Mouse (Mus musculus): Measurements from ENCODE around the gene Hivep1. TPM values are rescaled to one million over a fixed set of nuclear protein-coding genes. Genes with fewer than 3 reads are reported as not detected.

Gene Hivep1
- total RNA-seq, 1 experiment = 8.1 TPM

DNA sequence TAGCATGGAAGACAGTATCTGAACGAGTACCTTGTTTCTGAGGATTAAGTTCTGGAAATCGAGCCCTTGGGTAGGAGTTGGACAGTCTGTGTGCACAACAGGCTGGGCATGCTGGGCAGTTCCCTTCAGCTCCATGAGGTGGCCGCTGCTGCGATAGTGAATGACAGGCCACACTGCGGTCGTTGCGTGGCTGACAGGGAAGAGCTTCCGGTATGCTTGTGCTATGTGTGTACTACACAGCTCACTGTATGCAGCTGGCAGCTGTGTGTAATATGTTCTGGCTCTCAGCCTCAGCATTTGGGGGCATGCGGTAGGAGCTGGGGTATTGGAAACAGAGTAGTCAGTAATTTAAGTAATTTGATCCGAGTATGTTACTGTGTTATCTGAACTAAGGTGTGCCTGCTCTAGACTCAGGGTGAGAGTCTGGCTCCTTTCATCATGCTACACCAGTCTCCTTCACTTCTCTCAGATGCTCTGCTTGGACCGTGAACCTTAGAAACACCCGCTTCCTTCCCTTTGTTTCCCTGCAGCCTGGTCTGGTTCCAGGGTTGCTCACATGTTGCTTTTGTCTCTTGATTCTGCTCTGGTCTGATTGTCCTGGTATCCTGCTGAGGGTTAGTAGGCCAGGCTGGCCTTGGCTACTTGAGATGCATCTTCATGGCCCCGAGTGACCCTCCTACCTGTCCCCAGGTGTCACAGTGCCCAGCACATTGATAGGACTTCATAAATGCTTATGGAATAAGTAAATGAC lies 49.8 kb downstream of the Hivep1 start:
- H3K4me1 ChIP-seq (ENCODE audit: control insufficient read depth in 2 of 2, insufficient read depth in 2 of 2, low read length in 2 of 2, poor library complexity in 1 of 2) = peaks cover 0 to 5% of the 10 kb centered on the region in 2 experiments; a peak in 1 of 4 replicates
- no peaks in the 10 kb centered on the region for H3K9me3 ChIP-seq (ENCODE audit: control insufficient read depth, insufficient read depth, low read depth, low read length)
- H3K36me3 ChIP-seq (ENCODE audit: control insufficient read depth, insufficient read depth, low read length, poor library complexity, severe bottlenecking) = no peaks in the 10 kb centered on the region
- no peak overlapping the region for H3K4me3 ChIP-seq (ENCODE audit: insufficient read depth in 1 of 2, low read depth in 1 of 2, low read length in 2 of 2, poor library complexity in 1 of 2, severe bottlenecking in 1 of 2)
- H3K9ac ChIP-seq (ENCODE audit: insufficient read depth, low read depth, low read length, poor library complexity, severe bottlenecking) = no peak overlapping the region
- in situ Hi-C loops (cut with MboI; ENCODE audit: low sequenced_read_pairs in 2 of 2, unreplicated experiment in 2 of 2) = no loop called here
- TF ChIP-seq ZNF384 (IDR thresholded peaks at IDR 0.05; ENCODE audit: low read depth, low read length) (no peak), HCFC1 (IDR thresholded peaks at IDR 0.05; ENCODE audit: borderline replicate concordance, insufficient read depth, low read length) (no peak), CHD2 (IDR thresholded peaks at IDR 0.05; ENCODE audit: low read depth, low read length) (no peak), ZC3H11A (IDR thresholded peaks at IDR 0.05; ENCODE audit: borderline replicate concordance, low read depth, low read length) (no peak), MAFK (IDR thresholded peaks at IDR 0.05; ENCODE audit: insufficient read depth, low read depth, low read length) (no peak)
- DNase-seq (ENCODE audit: low read depth, low spot score) = no peak
- no peak overlapping the region for H3K27ac ChIP-seq (ENCODE audit: insufficient read depth, low read depth, low read length, poor library complexity, severe bottlenecking)

DNA sequence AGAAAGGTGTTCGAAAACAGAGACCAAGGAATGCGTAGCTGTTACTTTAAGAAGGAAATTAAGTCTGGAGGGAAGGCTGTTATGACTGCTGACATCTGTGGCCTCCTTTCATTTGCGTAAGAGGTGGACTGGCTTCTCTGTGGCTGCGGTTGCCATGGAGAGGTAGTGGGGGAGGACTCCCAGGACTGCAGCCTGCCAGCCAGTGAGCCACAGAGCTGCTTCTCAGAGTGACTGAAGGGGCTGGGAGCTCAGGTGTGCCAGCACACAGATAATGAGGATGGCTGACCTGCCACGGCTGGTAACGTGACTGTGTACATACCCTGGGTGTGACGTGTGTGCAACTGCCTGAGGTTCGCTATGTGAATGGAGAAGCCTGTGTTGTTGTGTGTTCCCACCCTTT lies 51.2 kb downstream of the Hivep1 start:
- peak; percentile 2 for DNase-seq (ENCODE audit: low read depth, low spot score)
- TF ChIP-seq CHD2 (IDR thresholded peaks at IDR 0.05; ENCODE audit: low read depth, low read length) = no peak
- no peak for TF ChIP-seq ZC3H11A (IDR thresholded peaks at IDR 0.05; ENCODE audit: borderline replicate concordance, low read depth, low read length)
- TF ChIP-seq ZNF384 (IDR thresholded peaks at IDR 0.05; ENCODE audit: low read depth, low read length) = no peak
- TF ChIP-seq HCFC1 (IDR thresholded peaks at IDR 0.05; ENCODE audit: borderline replicate concordance, insufficient read depth, low read length) = no peak
- no peak for TF ChIP-seq MAFK (IDR thresholded peaks at IDR 0.05; ENCODE audit: insufficient read depth, low read depth, low read length)
- Histone ChIP-seq H3K36me3 (ENCODE audit: control insufficient read depth, insufficient read depth, low read length, poor library complexity, severe bottlenecking) (no peaks in the 10 kb centered on the region), H3K4me3 (ENCODE audit: insufficient read depth in 1 of 2, low read depth in 1 of 2, low read length in 2 of 2, poor library complexity in 1 of 2, severe bottlenecking in 1 of 2) (no peak overlapping the region), H3K9ac (ENCODE audit: insufficient read depth, low read depth, low read length, poor library complexity, severe bottlenecking) (no peak overlapping the region), H3K27ac (ENCODE audit: insufficient read depth, low read depth, low read length, poor library complexity, severe bottlenecking) (no peak overlapping the region), H3K4me1 (ENCODE audit: control insufficient read depth in 2 of 2, insufficient read depth in 2 of 2, low read length in 2 of 2, poor library complexity in 1 of 2) (peaks cover 0 to 5% of the 10 kb centered on the region in 2 experiments; a peak in 1 of 4 replicates), H3K9me3 (ENCODE audit: control insufficient read depth, insufficient read depth, low read depth, low read length) (no peaks in the 10 kb centered on the region)
- in situ Hi-C loops (cut with MboI; ENCODE audit: low sequenced_read_pairs in 2 of 2, unreplicated experiment in 2 of 2) = no loop called here

DNA sequence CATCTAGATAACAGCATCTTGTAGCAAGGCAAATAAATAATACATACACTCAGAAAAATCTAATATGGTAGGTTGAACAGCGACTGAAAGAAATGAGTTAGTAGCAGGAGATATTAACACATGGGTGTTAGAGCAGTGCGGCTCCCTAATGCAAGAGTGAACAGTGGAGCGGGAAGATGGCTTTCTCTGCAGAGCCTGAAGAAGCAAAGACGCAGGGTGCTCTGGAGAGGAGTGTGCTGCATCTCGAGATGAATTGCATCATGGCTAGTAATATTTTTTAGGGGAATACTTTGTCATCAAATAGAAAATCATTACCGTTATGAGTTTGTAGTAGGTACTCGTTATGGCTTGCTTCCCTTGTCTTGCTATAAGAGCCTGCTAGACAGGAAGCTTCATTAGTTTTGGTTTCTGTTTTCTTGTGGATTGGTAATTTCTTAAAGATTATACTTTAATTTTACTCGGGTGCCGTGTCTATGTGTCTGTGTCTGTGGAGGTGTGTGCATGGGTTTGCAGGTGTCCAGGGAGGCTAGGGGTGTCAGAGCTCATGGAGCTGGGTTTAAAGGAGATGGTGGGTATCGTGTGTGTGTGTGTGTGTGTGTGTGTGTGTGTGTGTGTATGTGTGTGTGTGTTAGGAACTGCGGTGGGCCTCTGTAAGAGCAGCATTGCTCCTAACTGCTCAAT lies 51.8 kb downstream of the Hivep1 start:
- Histone ChIP-seq H3K27ac (ENCODE audit: insufficient read depth, low read depth, low read length, poor library complexity, severe bottlenecking) (no peak overlapping the region), H3K36me3 (ENCODE audit: control insufficient read depth, insufficient read depth, low read length, poor library complexity, severe bottlenecking) (no peaks in the 10 kb centered on the region), H3K4me3 (ENCODE audit: insufficient read depth in 1 of 2, low read depth in 1 of 2, low read length in 2 of 2, poor library complexity in 1 of 2, severe bottlenecking in 1 of 2) (no peak overlapping the region), H3K9ac (ENCODE audit: insufficient read depth, low read depth, low read length, poor library complexity, severe bottlenecking) (no peak overlapping the region), H3K9me3 (ENCODE audit: control insufficient read depth, insufficient read depth, low read depth, low read length) (no peaks in the 10 kb centered on the region), H3K4me1 (ENCODE audit: control insufficient read depth in 2 of 2, insufficient read depth in 2 of 2, low read length in 2 of 2, poor library complexity in 1 of 2) (peaks cover 0 to 5% of the 10 kb centered on the region in 2 experiments; a peak in 1 of 4 replicates)
- in situ Hi-C loops (cut with MboI; ENCODE audit: low sequenced_read_pairs in 2 of 2, unreplicated experiment in 2 of 2) = no loop called here
- no peak for TF ChIP-seq MAFK (IDR thresholded peaks at IDR 0.05; ENCODE audit: insufficient read depth, low read depth, low read length)
- no peak for TF ChIP-seq ZNF384 (IDR thresholded peaks at IDR 0.05; ENCODE audit: low read depth, low read length)
- no peak for TF ChIP-seq HCFC1 (IDR thresholded peaks at IDR 0.05; ENCODE audit: borderline replicate concordance, insufficient read depth, low read length)
- no peak for TF ChIP-seq ZC3H11A (IDR thresholded peaks at IDR 0.05; ENCODE audit: borderline replicate concordance, low read depth, low read length)
- TF ChIP-seq CHD2 (IDR thresholded peaks at IDR 0.05; ENCODE audit: low read depth, low read length) = no peak
- no peak for DNase-seq (ENCODE audit: low read depth, low spot score)

DNA sequence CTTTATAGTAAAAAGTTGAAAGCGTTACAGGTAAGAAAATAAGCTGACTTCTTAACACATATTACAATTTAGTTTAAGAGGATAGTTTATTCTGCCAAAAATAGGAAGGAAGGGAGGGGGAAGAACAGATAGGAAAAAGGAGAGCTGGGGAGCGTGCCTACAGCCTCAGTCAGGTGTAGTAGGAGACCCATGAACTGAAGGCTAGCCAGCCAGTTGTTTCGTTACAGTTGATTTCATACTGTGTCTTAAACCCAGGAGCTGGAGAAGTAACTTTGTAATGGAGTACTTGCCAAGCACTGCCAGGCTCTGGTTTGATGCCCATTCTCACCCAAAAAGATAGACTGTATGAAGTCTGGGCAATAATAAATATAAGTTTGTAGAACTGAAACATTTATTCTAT lies 52.5 kb downstream of the Hivep1 start:
- in situ Hi-C loops (cut with MboI; ENCODE audit: low sequenced_read_pairs in 2 of 2, unreplicated experiment in 2 of 2) = no loop called here
- no peak overlapping the region for H3K4me3 ChIP-seq (ENCODE audit: insufficient read depth in 1 of 2, low read depth in 1 of 2, low read length in 2 of 2, poor library complexity in 1 of 2, severe bottlenecking in 1 of 2)
- DNase-seq (ENCODE audit: low read depth, low spot score) = no peak
- TF ChIP-seq MAFK (IDR thresholded peaks at IDR 0.05; ENCODE audit: insufficient read depth, low read depth, low read length) (no peak), ZC3H11A (IDR thresholded peaks at IDR 0.05; ENCODE audit: borderline replicate concordance, low read depth, low read length) (no peak), CHD2 (IDR thresholded peaks at IDR 0.05; ENCODE audit: low read depth, low read length) (no peak), ZNF384 (IDR thresholded peaks at IDR 0.05; ENCODE audit: low read depth, low read length) (no peak), HCFC1 (IDR thresholded peaks at IDR 0.05; ENCODE audit: borderline replicate concordance, insufficient read depth, low read length) (no peak)
- peaks cover 0 to 5% of the 10 kb centered on the region in 2 experiments; a peak in 1 of 4 replicates for H3K4me1 ChIP-seq (ENCODE audit: control insufficient read depth in 2 of 2, insufficient read depth in 2 of 2, low read length in 2 of 2, poor library complexity in 1 of 2)
- no peaks in the 10 kb centered on the region for H3K36me3 ChIP-seq (ENCODE audit: control insufficient read depth, insufficient read depth, low read length, poor library complexity, severe bottlenecking)
- no peak overlapping the region for H3K27ac ChIP-seq (ENCODE audit: insufficient read depth, low read depth, low read length, poor library complexity, severe bottlenecking)
- H3K9ac ChIP-seq (ENCODE audit: insufficient read depth, low read depth, low read length, poor library complexity, severe bottlenecking) = no peak overlapping the region
- H3K9me3 ChIP-seq (ENCODE audit: control insufficient read depth, insufficient read depth, low read depth, low read length) = no peaks in the 10 kb centered on the region

Data from ES-E14 (cell line).